Mouse (Mus musculus) v-Abl transformed pro-B cells (cell line): Measurements from ENCODE around the gene Vwa8.

Source experiments
- in situ Hi-C, 2 experiments: fragments of 400-800 bp; cut with MboI; formaldehyde crosslinking; loops; one replicate each; pipeline ENCODE4 v1.15.1; 2025; ENCODE audit not compliant: unreplicated experiment in 2 of 2

The Vwa8 gene

DNA sequence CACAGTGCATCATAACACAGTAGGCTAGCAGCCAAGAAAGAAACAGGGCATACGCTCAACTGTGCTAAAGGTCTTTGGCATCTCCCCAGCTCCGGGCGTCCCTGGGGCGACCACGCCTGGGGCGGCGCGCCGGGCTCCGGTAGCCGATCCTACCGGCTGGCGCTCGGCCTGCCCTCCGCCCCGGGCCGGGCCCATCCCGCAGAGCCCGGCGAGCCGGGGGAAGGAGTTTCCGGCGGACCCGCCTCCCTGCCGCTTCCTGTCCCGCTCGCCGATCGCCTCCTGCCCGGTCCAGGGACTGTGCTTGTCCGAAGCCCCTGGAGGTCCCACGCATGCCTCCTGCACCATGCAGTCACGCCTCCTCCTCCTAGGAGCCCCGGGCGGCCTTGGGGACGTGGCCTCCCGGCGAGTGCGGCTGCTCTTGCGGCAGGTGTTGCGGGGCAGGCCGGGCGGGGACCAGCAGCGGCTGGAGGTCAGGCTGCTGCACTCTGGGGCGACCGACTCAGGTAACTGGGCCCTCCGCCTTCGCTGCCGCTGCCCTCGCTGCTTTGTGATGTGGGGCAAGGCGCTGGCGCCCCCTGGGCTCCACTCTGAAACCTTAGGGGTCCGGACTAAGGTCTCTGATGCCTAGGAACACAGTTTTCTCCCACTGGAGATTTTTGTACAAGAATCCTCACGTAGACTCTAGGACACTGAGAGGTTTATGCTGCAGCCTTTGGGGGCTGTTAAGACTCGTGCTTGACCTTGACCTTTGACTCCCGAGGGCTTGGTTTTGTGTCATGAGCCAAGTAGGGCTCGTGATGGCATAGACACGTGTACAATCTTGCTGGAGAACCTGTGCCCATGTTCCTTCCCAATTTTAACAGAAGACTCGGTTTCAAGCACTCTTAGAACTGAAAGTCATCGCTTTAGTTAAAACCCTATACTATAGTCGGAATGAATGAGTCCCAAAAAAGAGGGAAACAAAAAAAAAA, at the start of gene Vwa8:
TSS of gene Vwa8 (plus strand) at position 112 of the 971 bp plus-strand sequence.
- in situ Hi-C loops = loop anchor here (5.0 to 10.0 kb wide), 4 partner anchors 117 to 258 kb away; partner anchors contain the start of gene Dgkh (in 1 of the 2)

DNA sequence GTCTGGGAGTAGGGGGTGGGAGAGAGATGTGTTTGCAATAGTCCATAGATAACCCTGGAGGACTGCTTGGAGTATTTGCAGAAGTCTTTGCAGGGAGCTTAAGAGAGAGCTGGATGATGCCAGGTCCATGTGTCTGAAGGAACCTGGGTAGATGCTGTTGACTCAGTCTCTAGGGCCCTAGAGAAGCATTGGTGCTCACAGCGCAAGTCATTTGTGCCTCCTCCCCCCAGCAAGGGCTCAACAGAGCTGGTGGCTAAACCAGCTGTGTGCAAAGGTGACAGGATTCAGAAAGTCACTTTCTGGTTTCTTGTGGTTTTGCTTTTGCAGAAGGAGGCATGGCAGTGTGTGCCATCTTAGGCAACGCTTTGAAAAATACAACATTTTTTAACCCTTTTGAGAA, 46.5 kb upstream of the Vwa8 start:
- in situ Hi-C loops = no loop called here

- in situ Hi-C loops = no loop called here
Observed at GRCm38 (mm10) chr14:78803924-78804323, 44.9 kb upstream of the Vwa8 start.

DNA sequence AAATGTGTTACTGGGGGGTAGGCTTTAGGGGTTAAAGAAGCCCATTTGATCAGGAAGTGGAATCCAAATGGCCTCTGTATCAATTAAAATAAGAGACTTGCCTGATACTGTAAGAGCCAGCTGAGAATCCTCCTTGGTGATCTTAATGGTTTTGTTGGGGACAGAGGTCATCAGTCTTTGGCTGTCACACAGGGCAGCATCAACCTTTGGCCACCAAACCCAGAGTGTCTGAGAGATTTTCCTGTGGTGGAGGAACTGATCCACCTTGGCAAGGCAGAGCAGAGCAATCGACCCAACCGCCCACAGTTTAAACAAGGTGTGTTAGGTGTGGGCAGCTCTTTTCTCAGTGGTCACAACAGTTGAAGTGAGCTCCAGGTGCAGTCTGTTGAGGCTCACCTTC, 36.0 kb upstream of the Vwa8 start:
- in situ Hi-C loops = no loop called here

DNA sequence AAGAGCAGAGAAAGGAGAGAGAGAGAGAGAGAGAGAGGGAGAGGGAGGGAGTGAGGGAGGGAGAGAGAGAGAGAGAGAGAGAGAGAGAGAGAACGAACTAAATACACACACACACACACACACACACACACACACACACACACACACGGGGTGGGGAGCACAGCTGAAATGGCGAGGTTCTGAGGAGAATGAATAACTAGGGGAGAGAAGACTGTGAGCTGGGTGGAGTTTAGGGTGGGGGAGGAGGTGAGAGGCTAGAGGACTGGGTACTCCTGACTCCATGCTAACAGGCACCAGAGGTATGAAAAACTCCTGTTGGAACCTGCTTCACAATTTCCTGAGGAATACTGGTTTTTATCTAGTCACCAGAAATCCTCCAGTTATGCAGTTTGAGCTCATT, 32.4 kb upstream of the Vwa8 start:
- in situ Hi-C loops = no loop called here

DNA sequence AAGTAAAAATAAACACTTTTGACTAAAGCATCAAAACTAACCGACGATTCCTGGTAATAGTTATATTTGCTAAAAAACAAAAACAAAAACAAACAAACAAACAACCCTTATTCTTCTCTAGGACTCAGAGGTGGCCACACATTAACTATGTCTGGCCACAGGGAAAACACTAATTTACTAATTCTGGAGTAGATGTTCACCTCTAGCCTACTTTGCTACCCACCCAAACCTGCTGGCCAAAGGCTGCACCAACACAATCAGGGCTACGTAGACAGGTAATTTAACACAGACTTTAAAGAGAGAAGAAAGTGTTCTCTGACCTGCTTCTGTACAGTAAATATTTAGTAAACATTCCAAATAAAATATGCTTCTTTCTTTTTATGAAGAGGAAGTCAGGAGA, 31.2 kb upstream of the Vwa8 start:
- in situ Hi-C loops = no loop called here

DNA sequence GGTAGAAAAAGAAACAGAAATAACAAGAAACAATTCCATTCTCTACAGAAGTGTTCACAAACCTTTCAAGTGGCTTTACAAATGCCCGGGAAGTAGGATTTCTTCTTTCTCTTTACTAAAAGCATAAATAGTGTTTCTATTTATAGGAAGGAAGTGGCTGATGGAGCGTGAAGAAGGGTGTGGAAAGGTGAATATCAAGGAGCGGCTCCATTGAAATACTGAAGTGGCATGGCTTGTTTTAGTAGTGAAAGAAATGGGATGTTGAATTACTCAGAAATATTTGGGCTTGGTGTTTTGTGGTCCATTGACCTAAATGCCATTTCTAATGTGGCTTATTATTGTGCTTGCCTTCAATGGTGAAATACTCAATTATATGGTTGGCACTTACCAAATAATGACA, 30.4 kb upstream of the Vwa8 start:
- in situ Hi-C loops = no loop called here

DNA sequence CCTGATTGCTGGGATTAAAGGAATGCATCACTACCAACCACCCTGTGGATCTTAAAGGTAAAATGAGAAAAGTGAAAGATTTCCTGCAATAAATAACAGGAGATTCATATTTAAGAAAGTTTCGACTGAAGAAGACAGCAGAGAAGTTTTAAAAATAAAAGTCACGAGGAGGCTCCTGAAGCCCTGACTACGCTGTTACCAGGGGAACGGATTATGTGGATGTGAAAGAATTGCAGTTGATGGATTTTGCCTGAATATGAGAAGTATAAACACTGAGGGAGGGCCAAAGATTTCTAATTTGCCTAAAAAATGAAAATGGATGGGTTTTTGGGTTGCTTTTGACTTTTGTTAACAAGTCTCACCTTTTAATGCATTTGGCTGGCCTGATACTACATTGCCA, 24.8 kb upstream of the Vwa8 start:
- in situ Hi-C loops = no loop called here

DNA sequence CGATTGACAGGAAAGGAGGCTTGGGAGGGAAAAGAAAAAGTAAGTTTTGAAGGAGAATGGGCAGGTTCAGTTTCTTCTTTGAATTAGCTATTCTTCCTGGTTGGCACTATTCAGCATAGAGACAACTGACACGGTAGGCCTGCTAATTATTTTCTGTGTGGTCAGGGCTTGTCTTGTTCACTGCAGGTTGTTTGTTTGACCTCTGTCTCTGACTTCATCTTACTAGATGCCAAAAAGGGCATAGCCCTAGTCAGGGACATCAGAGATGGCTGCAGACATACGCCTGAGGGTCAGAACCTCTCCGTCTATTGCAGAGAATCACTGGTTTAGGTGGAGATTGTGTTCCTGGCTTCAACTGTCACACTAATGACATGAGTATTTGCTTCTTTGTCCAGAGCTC, 24.3 kb upstream of the Vwa8 start:
- in situ Hi-C loops = no loop called here

GRCm38 (mm10) chr14:78831158-78831557, 17.7 kb upstream of the Vwa8 start:
- in situ Hi-C loops = no loop called here

- in situ Hi-C loops = loop anchor here (5.0 to 10.0 kb wide), 4 partner anchors 116 to 259 kb away; partner anchors contain the start of gene Dgkh (in 1 of the 2)
Observed at GRCm38 (mm10) chr14:78847948-78848347, 904 bp upstream of the Vwa8 start.

DNA sequence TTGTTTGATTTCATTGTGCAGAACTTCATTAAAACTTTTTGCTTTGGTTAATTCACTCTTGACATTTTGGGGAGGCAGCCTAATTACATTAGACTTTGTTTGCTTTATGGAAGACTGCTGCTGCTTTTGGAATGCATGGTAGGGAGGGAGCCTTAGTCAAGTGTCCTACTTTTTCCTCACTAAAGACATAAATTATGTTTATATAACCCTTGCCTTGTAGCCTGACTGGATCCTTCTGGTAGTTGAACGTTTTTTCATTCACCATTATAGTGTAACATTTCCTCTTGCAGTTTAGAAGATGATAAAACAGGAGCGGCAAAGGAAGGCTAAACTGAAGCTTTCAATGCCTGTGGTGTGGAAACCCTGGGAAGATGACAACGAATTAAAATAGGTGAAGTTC, 375 bp upstream of the Vwa8 start:
- in situ Hi-C loops = loop anchor here (5.0 to 10.0 kb wide), 4 partner anchors 116 to 259 kb away; partner anchors contain the start of gene Dgkh (in 1 of the 2)

- in situ Hi-C loops = loop anchor here (5.0 to 25.0 kb wide), 6 partner anchors 112 to 257 kb away; partner anchors contain the start of gene Dgkh (in 1 of the 2)
Observed at GRCm38 (mm10) chr14:78849961-78850578, 1.2 kb downstream of the Vwa8 start.

- in situ Hi-C loops = loop anchor here (10.0 to 25.0 kb wide), 2 partner anchors 112 to 254 kb away; no protein-coding TSS in a partner anchor
Observed at GRCm38 (mm10) chr14:78850666-78851065, 1.8 kb downstream of the Vwa8 start.

- in situ Hi-C loops = loop anchor here (10.0 to 25.0 kb wide), 2 partner anchors 111 to 253 kb away; no protein-coding TSS in a partner anchor
Observed at GRCm38 (mm10) chr14:78851366-78851765, 2.5 kb downstream of the Vwa8 start.

- in situ Hi-C loops = loop anchor here (10.0 to 25.0 kb wide), 2 partner anchors 110 to 252 kb away; no protein-coding TSS in a partner anchor
Observed at GRCm38 (mm10) chr14:78852401-78853246, 3.8 kb downstream of the Vwa8 start.

DNA sequence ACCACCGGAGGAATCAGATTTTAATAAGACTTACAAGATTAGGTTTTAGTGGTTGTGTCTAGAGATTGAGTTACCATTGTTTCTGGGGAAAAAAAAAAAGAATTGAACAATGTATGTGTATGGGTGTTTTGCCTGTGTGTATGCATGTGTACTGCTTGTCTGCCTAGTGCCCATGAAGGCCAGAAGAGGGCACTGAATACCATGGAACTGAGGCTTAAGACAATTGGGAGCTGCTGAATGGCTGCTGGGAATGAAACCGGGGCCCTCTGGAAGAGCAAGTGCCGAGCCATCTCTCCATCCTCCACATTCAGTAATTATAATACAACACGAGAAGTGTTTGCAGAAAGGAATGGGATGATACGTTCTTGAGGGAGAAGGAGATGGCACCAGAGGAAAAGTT, 12.3 kb downstream of the Vwa8 start:
- in situ Hi-C loops = loop anchor here in 1 of 2 experiments (25.0 kb wide), 1 partner anchor 101 kb away; no protein-coding TSS in a partner anchor

- in situ Hi-C loops = loop anchor here in 1 of 2 experiments (25.0 kb wide), 1 partner anchor 92 kb away; no protein-coding TSS in a partner anchor
Observed at GRCm38 (mm10) chr14:78870036-78870435, 21.2 kb downstream of the Vwa8 start.

DNA sequence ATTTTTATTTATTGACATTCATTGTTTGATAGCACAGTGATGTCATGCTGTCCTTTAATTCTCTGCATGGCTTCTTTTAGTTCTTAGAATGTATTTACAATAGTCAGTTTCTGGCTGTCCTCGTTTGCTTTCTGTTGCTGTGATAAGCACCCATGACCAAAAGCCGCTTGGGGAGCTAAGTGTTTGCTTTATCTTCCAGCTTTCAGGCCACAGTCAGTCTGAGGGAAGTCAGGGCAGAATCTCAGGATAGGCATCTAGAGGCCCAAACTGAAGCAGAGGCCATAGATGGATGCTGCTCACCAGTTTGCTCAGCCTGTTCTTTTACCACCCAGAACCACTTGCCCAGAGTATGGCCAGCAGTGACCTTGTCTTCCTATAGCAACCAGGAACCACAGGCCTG, 28.3 kb downstream of the Vwa8 start:
- in situ Hi-C loops = no loop called here

DNA sequence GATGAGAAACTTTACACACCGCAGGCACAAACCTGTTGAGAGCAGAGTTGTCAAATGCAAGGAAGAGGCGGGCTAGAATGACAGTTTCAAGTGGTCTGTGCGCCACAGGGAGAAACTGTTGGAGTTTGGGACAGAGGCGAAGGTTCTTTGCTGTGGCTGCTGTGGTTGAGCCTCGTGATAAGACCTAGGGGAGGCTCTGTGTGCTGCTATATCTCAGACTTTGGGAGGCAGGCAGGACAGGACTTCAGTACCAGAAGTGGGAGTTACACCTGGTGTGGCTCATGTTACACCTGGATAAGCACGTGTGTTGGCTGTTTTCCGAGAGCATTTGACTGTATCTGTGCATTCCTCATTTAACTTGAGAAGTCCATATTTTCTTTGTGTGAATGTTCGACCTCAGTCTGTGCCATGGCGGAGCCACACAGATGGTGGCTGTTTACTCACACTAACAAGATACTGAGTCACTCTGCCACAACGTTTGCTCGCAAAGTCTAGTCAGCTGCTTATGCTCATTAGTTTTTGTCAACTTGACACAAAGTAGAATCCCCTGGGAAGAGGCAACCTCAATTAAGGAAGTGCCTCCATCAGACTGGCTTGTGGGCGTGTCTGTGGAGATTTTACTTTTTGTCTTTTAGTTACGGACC, 29.7 kb downstream of the Vwa8 start:
- in situ Hi-C loops = no loop called here
